Comparison of ENCODE assay signal across 29 mouse cellular contexts in the genomic region with DNA sequence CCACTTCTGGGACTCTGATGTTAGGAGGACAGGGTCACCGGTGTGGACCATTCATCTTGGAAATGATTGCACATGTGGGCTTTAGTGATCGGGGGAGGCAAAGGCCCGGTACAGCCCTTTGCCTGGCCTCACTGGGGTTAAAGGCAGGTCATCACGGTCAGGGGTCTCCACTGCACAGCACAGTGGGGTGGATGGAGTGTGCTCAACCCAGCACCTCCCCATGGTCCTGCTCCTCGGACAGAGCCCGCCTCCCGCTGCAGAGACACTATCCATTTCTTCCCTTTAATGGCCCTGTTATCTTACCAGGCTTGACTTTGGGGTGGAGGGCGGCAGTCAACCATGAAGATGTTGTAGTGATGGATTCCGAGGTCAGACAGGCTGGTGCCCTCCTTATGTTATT. TPM values are rescaled to one million over a fixed set of nuclear protein-coding genes. Genes with fewer than 3 reads are reported as not detected.
DNase-seq lines count a peak whose midpoint lies in the region; ATAC-seq lines count a peak whose summit lies in the region.
"Had no signal": no experiment of that assay in that cellular context is flagged by ENCODE, and none has a peak within 500 bp of the region (broad histone marks: within the 10 kb centered on the region; RNA-seq: fewer than 3 reads in every experiment).

No protein-coding gene starts in this region.

- no peak for DNase-seq in heart, embryonic 10.5 days (ENCODE audit: low spot score)
- DNase-seq in heart, postnatal 25 days (ENCODE audit: low spot score): no peak
- DNase-seq in neural tube, embryonic 10.5 days (ENCODE audit: extremely low spot score, low spot score): peak; percentile 69
- DNase-seq in embryonic facial prominence, embryonic 10.5 days (ENCODE audit: low spot score): no peak
- DNase-seq in yolk sac, embryonic 10.5 days (ENCODE audit: low spot score): peak; percentile 30
- DNase-seq in frontal cortex, postnatal 10 days (ENCODE audit: low spot score in 2 of 2): no peak
- DNase-seq: adrenal gland, postnatal 14 days; cerebellum, adult 11 months; cerebellum, adult 9-10 months; forebrain, postnatal 0 days; gastrocnemius, postnatal 10 days; heart, postnatal 14 days; kidney, adult 2 months; kidney, postnatal 14 days; liver, postnatal 0 days; lung, postnatal 36 days; right cerebral cortex, postnatal 25 days; thymus, postnatal 4 days had no signal

- H3K4me2 ChIP-seq in neural tube, embryonic 15.5 days: no peak overlapping the region
- H3K4me2 ChIP-seq: embryonic facial prominence, embryonic 12.5 days; liver, embryonic 12.5 days; midbrain, embryonic 12.5 days; neural tube, embryonic 13.5 days had no signal

- no peak for ATAC-seq in neural tube, embryonic 15.5 days (ENCODE audit: low FRiP score)
- ATAC-seq: forebrain, postnatal 0 days; hindbrain, postnatal 0 days; liver, embryonic 12.5 days; liver, postnatal 0 days; Patski had no signal

- H3K4me3 ChIP-seq in heart, embryonic 10.5 days: no peak overlapping the region
- H3K4me3 ChIP-seq in neural tube, embryonic 15.5 days (replicated peaks): no peak overlapping the region
- no peak overlapping the region for H3K4me3 ChIP-seq in embryonic facial prominence, embryonic 10.5 days
- H3K4me3 ChIP-seq: embryonic facial prominence, embryonic 12.5 days; left cerebral cortex, adult 2 months; liver, embryonic 12.5 days; megakaryocyte, embryonic 14.5 days; midbrain, embryonic 12.5 days; myocyte; neural tube, embryonic 13.5 days had no signal

- H3K4me1 ChIP-seq in heart, embryonic 10.5 days: peaks cover 72% of the 10 kb centered on the region
- H3K4me1 ChIP-seq in neural tube, embryonic 15.5 days: peaks cover 55% of the 10 kb centered on the region
- H3K4me1 ChIP-seq in embryonic facial prominence, embryonic 10.5 days: peaks cover 86% of the 10 kb centered on the region

- H3K36me3 ChIP-seq in heart, embryonic 10.5 days: no peaks in the 10 kb centered on the region
- no peaks in the 10 kb centered on the region for H3K36me3 ChIP-seq in neural tube, embryonic 15.5 days
- H3K36me3 ChIP-seq in embryonic facial prominence, embryonic 10.5 days (replicated peaks): no peaks in the 10 kb centered on the region
- H3K36me3 ChIP-seq: embryonic facial prominence, embryonic 12.5 days; liver, embryonic 12.5 days; midbrain, embryonic 12.5 days; neural tube, embryonic 13.5 days had no signal

- 60% methylated on average over 9 of the region's 9 CpGs for WGBS in heart, embryonic 10.5 days
- WGBS in neural tube, embryonic 15.5 days: 57% methylated on average over 9 of the region's 9 CpGs
- WGBS in embryonic facial prominence, embryonic 10.5 days: 68% methylated on average over 9 of the region's 9 CpGs

- H3K27me3 ChIP-seq in heart, embryonic 10.5 days (ENCODE audit: insufficient read depth, poor library complexity, severe bottlenecking): 0 out of 2 replicates have a peak, but pooled peaks cover 3% of the 10 kb centered on the region
- H3K27me3 ChIP-seq in neural tube, embryonic 15.5 days (replicated peaks): no peaks in the 10 kb centered on the region
- peaks cover 20% of the 10 kb centered on the region for H3K27me3 ChIP-seq in embryonic facial prominence, embryonic 10.5 days (replicated peaks; ENCODE audit: low read depth, poor library complexity, severe bottlenecking)
- H3K27me3 ChIP-seq: embryonic facial prominence, embryonic 12.5 days; neural tube, embryonic 13.5 days; Patski had no signal

- peak overlapping the region; percentile 84; the same call in 1 of the 2 replicates for H3K27ac ChIP-seq in heart, embryonic 10.5 days
- no peak overlapping the region for H3K27ac ChIP-seq in neural tube, embryonic 15.5 days (replicated peaks)
- H3K27ac ChIP-seq in embryonic facial prominence, embryonic 10.5 days (replicated peaks): peak overlapping the region; percentile 44; the same call in 1 of the 2 replicates
- H3K27ac ChIP-seq: hindbrain, postnatal 0 days; left cerebral cortex, adult 2 months; liver, embryonic 12.5 days; midbrain, embryonic 12.5 days had no signal

- no peaks in the 10 kb centered on the region for H3K9me3 ChIP-seq in heart, embryonic 10.5 days
- H3K9me3 ChIP-seq in neural tube, embryonic 15.5 days (replicated peaks): no peaks in the 10 kb centered on the region
- no peaks in the 10 kb centered on the region for H3K9me3 ChIP-seq in embryonic facial prominence, embryonic 10.5 days
- H3K9me3 ChIP-seq: embryonic facial prominence, embryonic 12.5 days; liver, embryonic 12.5 days; megakaryocyte, embryonic 14.5 days; midbrain, embryonic 12.5 days; neural tube, embryonic 13.5 days had no signal

- no peak overlapping the region for H3K9ac ChIP-seq in neural tube, embryonic 15.5 days (replicated peaks)
- H3K9ac ChIP-seq: embryonic facial prominence, embryonic 12.5 days; forebrain, postnatal 0 days; liver, embryonic 12.5 days; liver, postnatal 0 days; midbrain, embryonic 12.5 days; neural tube, embryonic 13.5 days had no signal

- intact Hi-C loops in heart, postnatal 25 days (cut with DNase I): no loop called here

RNA-seq across cellular contexts. Expression of gene Dlk1, which starts 48.9 kb away (rescaled TPM):
- 56.8 and 345 TPM in 2 replicates for polyA plus RNA-seq in heart, embryonic 10.5 days (2016; fragmentation: Nextera tagmentation; extraction: Ambion mirVana)
- under 1 TPM; 0.26 to 0.61 TPM for total RNA-seq in heart, postnatal 25 days (2021)
- polyA plus RNA-seq in neural tube, embryonic 15.5 days (2015; fragmentation: Nextera tagmentation; extraction: Ambion mirVana): 96.8 and 132 TPM in 2 replicates
- polyA plus RNA-seq in embryonic facial prominence, embryonic 10.5 days (2016; fragmentation: Nextera tagmentation; extraction: Ambion mirVana): 287 and 291 TPM in 2 replicates
- total RNA-seq: MEL had no signal
- polyA plus RNA-seq: myocyte, Patski had no signal

Comparison
In these comparisons a context has a peak if more than half of its experiments do, and no peak if none do; other contexts are left out.
1. DNase-seq: peak in neural tube, embryonic 10.5 days (single experiment) and yolk sac, embryonic 10.5 days (single experiment); none in heart, embryonic 10.5 days (single experiment), heart, postnatal 25 days (single experiment), embryonic facial prominence, embryonic 10.5 days (single experiment) and frontal cortex, postnatal 10 days (0 of 2).